Mouse (Mus musculus) left cerebral cortex, postnatal 4 days (tissue): ENCODE measurements around the gene Zfp710. TPM values are rescaled to one million over a fixed set of nuclear protein-coding genes. Genes with fewer than 3 reads are reported as not detected.

Experiments used
- DNase-seq: peaks from one replicate; pipeline ENCODE4 v3.0.0-alpha.2; 2022
- intact Hi-C: fragments of 180-260 bp; cut with DNase I; formaldehyde crosslinking; loops from one replicate; pipeline ENCODE4 v1.15.1; 2025
- total RNA-seq, 2 experiments: library from RNA; stranded (reverse); gene quantifications; 2 replicates each; pipeline ENCODE4 v1.2.3; 2021

Gene Zfp710
- total RNA-seq, 2 experiments from 2014 or later: 19.3 to 23.7 TPM

DNA sequence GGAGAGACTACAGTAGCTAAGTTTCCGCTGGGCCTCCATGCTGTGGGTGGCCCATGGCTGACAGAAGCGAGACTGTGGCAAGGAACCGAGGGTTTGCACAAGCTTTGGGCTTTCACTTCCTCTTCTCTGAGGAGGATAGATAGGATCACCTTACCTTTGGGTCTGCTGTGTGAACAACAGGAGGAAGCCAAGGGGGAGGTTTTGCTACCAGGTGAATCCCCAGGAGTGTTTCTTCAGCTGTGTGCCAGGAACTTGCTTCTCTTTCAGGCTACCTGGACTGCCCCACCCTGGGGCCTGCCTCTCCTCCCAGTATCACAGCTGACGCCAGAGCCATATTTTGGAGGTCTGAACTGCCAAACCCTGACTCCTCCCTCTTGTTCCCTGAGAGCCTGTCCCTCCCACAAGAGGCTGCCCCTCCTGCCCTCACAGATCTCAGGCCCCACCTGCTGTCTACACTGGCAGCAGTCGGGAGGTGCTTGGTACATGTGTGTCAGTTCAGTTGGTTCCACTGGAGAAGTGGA lies 50.4 kb downstream of the Zfp710 start:
- DNase-seq: no peak
- intact Hi-C loops: loop anchor here (5.0 kb wide), 1 partner anchor 48 kb away; no protein-coding TSS in a partner anchor

GRCm38 (mm10) chr7:80075946-80076583 lies 51.5 kb downstream of the Zfp710 start:
- no peak for DNase-seq
- intact Hi-C loops: no loop called here

DNA sequence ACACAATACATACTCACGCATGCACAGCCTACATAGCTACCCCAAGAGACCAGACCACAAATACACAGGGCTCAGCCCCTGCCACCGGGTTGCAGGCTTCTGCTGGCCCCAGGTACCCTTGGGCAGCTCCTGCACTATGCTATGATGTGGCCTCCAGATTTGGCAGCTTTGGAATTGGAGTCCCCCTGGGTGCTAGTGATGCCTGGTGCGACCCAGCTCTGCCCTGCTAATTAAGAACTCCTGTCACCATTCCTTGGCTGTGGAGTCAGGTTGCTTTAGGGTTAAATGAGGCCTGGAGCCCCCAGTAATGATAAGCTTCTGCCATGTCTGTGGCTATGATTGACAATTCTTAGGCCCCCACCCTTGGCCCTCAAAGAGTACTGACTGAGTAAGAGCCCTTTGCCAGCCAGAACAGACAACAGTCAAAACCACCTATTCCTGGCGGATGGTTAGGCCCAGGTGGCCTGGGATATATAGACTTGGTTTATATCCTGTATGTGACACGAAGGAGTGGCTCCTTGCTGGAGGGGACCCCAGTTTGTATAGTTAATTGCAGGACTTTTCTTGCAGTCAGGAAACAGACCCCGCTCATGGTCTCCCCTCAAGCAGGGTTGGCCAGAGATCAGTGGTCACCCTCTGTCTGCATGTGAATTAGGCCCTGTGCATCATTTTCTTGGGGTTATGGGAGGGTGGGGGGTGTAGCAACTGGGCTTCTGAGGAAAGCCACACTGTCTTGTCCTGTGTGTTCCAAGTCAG lies 52.5 kb downstream of the Zfp710 start:
- intact Hi-C loops: no loop called here
- DNase-seq: no peak

DNA sequence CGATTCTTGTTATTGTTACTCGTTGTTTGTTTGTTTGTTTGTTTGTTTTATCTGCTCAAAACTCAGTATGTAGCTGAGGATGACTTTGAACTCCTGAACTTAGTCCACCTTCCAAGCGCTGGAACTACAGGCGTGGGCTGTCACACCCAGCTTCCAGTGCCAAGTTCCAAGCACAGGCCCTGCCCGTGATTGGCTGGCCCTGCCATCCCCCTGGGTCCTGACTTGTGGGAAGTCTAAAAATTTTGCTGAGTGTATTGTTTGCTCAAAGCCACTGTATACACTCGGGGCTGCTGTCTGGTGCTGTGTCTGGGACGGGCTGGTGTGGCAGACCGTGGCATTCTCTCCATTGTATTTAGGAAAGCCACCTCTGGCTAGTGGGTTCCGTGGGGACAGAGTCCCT lies 53.2 kb downstream of the Zfp710 start:
- intact Hi-C loops: no loop called here
- DNase-seq: no peak

DNA sequence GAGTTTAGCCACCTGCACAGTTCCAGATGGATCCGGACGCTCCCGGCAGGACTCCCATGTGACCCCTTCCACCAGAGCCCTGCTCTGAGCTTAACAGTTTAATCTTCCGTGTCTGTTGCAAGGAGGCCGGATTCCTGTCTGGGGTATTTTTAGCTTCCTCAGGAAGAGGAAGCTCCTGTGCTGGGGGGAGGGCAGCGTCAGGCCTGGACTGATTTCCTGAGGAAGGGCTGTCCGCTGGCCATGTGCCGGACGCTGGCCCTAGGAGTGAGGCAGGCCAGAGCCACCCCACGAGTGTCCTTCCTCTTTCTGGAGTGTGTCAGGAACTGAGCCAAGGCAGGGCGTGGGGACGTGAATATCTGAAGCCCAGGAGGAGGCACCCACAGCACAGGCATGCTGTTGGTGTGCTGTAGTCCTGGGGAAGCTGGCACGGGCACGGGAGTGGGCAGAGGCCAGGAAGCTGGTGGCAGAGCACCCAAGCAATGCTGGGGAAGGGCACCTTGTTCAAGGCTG lies 54.2 kb downstream of the Zfp710 start:
- intact Hi-C loops: no loop called here
- peak; percentile 74 for DNase-seq

DNA sequence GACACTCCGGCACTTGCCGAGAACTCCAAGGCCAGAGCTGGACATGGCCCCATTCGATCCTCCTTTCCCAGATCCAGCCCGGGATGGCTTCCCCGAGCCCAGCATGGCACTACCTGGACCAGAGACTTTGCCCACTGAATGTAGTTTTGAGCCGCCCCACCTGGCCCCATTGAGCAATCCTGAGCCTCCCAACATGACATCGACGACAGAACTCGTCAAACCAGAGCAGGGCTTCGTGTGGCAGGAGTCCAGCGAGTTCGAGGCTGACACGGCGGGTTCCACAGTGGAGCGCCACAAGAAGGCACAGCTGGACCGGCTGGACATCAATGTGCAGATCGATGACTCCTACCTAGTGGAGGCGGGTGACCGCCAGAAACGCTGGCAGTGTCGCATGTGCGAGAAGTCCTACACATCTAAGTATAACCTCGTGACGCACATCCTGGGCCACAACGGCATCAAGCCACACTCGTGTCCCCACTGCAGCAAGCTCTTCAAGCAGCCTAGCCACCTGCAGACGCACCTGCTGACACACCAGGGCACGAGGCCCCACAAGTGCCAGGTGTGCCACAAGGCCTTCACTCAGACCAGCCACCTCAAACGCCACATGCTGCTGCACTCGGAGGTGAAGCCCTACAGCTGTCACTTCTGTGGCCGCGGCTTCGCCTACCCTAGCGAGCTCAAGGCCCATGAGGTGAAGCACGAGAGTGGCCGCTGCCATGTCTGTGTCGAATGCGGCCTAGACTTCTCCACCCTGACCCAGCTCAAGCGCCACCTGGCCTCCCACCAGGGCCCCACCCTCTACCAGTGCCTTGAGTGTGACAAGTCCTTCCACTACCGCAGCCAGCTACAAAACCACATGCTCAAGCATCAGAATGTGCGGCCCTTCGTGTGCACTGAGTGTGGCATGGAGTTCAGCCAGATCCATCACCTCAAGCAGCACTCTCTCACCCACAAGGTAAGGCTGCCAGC lies 57.3 kb downstream of the Zfp710 start:
- DNase-seq: no peak
- intact Hi-C loops: no loop called here

DNA sequence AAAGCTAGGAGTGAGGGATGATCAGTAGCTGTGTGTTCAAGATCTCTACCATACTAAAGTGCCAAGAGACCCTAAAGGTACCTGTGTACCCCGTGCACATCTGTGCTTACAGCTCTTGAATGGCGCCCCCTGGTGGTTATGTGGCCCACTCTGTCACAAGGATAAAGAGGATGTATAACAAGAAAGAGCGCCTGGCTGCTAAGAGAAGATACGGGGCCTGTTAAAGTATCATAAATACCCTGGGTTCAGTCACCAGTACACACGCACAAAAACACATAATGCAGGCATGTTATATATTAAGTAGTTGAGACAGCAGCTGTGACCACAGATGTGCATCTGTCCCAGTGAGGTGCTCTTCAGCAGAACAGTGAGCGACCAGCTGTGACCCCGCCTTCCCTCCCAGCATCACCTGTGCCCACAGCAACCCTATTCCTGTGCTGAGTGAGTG lies 59.9 kb downstream of the Zfp710 start:
- intact Hi-C loops: no loop called here
- peak; percentile 67 for DNase-seq

- intact Hi-C loops: no loop called here
- DNase-seq: no peak
Observed at GRCm38 (mm10) chr7:80085970-80086715, 61.5 kb downstream of the Zfp710 start.

GRCm38 (mm10) chr7:80088191-80088590 lies 63.6 kb downstream of the Zfp710 start:
- intact Hi-C loops: no loop called here

GRCm38 (mm10) chr7:80090191-80091003 lies 65.8 kb downstream of the Zfp710 start:
- intact Hi-C loops: no loop called here

More at GRCm38 (mm10) chr7:80088191-80088590, 63.6 kb downstream of the Zfp710 start:
- DNase-seq: no peak

GRCm38 (mm10) chr7:80091004-80091865 lies 66.6 kb downstream of the Zfp710 start:
- intact Hi-C loops: no loop called here

More at GRCm38 (mm10) chr7:80090191-80091003, 65.8 kb downstream of the Zfp710 start:
- no peak for DNase-seq

DNA sequence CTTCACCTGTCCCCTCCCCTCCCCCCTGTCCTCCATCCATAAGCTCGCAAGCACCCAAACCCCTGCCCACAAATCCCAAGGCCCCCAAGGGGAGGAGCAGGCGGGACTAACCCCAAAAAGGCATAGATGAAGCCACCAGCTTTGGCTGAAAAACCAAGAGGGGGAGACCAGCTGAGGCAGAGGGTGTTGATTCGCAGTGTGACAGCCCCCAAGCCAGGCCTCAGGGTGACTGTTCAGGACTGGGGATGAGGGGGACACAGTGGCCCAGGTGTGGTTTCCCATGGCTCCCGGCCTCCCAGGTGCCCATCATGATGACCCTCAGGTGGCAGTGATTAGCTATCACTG lies 67.2 kb downstream of the Zfp710 start:
- no peak for DNase-seq
- intact Hi-C loops: no loop called here

More at GRCm38 (mm10) chr7:80091004-80091865, 66.6 kb downstream of the Zfp710 start:
- DNase-seq: no peak

GRCm38 (mm10) chr7:80092351-80093046 lies 67.9 kb downstream of the Zfp710 start:
- intact Hi-C loops: no loop called here
- DNase-seq: peak; percentile 61

DNA sequence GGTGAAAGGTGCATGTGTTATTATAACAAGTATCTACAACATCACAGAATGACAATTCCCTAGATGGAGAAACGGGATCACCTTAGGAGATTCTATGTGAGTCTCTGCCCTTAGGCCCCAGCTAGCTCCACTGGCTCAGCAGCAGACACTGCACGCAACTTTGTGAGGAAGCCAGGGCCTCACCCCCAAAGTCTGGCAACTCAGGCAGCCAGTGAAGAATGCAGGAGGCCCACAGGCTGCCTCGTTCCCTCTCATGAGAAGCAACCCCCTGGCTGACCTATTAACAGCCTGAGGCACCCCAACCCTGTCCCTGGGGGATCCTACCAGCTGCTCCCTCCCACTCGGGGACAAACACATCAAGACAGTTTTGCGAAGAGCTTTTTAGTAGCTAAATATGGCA lies 69.9 kb downstream of the Zfp710 start:
- DNase-seq: no peak
- intact Hi-C loops: no loop called here

DNA sequence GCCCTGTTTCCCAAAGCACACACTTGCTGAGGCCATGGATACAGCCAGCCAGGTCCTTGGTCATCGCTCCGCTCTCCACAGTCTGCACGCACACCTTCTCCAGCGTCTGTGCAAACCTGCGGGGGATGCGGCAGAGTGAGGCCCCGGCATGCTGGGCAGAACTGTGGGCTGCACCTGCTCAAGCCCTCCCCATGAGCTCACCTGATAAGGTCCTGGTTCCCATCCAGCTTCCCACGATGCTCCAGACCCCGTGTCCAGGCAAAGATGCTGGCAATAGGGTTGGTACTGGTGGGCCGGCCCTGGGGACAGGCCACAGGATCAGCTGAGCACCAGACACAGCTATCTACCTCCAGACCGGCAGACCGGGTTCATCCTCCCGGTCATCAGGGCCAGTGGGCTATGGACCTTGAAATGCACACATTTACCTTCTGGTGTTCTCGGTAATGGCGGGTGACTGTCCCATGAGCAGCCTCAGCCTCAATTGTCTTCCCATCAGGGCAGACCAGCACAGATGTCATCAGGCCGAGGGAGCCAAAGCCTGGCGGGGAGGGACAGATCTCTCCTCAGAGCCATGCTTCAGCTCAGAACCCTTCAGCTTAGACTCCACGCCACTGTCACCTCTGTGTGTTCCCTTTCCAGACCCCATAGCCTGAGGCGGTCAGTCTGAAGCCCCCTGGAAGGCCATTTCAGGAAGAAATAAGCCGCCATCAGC lies 71.1 kb downstream of the Zfp710 start:
- no peak for DNase-seq
- intact Hi-C loops: no loop called here

GRCm38 (mm10) chr7:80098389-80098976 lies 73.9 kb downstream of the Zfp710 start:
- DNase-seq: no peak
- intact Hi-C loops: no loop called here
